Mouse (Mus musculus): ENCODE measurements at regions not wholly inside any gene's neighbourhood (a gene's known extent, or its start where the extent isn't known, plus 50 kb on each side); places are given as distances from the start of the nearest gene placed in this dataset.

DNA sequence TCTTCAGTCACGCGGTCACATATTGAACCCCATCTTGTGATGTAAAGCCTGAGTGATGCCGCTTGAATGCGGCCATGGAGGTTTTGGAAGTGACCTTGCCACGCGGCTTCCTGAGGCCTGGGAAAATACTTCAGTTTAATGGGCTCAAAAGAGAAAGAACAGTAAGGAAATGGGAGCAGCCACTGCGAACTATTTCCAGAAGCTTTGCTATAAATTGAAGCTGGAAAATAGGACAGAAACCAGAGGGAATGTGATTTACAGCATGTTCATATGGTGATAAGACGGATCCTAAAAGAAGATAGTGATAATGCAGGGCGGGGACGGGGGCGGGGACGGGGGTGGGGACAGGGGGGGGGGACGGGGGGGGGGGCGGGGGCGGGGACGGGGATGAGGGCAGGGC, 52.7 kb upstream of the Trpc4 start:
- no peak for DNase-seq (ENCODE audit: low read depth)

DNA sequence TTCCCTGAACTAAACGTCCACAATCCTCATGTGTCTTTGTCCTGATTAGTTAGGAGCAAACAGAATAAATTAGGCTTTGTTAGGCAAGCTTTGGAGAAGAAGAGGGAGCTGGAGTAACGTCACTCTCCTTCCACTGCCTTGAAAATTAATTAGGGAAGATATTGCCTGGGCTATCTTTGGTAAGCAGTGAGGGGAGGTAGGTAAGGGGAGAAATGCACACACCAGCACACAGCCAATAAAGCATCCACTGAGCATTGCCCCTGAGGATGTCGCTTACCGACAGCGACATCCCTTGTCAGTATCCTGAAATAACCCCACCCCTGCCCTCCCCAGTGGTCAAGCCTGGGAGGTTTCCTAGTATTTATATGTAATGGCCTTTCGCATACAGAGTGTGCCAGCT, 72.2 kb upstream of the Trpc4 start:
- no peak for DNase-seq (ENCODE audit: low read depth)

DNA sequence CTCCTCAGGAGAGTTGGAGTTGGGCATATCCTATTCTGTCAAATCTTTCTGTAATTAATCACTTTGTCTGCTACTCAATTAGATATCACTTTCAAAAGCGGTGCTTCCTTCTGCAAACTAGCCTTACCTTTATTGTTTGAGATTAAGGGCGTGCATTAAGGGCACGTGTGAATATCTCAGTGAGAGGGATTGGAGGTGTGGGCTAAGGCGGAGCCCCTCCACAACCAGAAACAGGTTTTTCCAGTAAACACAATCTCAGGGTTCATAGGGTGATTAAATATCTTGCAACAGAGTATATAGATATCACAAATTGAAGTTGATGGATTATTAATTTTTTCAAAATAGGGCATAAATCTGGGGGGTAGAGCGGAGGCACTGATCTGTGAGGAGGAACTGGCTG, 79.4 kb upstream of the Trpc4 start:
- DNase-seq (ENCODE audit: low read depth): no peak

DNA sequence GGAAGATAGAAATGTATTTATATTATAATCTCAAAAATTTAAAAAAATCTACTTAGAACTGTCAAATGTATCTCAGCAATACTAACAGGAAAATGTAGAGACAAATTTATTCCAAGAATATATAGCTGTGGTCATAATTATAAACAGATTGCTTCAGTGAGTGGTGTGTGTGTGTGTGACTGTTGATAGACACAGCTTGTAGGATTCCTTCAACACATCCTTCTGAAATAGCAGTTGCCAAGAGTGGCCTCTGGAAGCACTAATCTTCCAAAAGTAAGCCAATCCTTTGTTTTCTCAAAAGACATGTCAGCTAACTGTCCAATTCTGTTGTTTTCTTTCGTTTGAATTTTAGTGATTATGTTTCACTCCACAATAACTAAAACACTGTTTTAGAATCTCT, 95.2 kb upstream of the Trpc4 start:
- DNase-seq (ENCODE audit: low read depth): no peak

DNA sequence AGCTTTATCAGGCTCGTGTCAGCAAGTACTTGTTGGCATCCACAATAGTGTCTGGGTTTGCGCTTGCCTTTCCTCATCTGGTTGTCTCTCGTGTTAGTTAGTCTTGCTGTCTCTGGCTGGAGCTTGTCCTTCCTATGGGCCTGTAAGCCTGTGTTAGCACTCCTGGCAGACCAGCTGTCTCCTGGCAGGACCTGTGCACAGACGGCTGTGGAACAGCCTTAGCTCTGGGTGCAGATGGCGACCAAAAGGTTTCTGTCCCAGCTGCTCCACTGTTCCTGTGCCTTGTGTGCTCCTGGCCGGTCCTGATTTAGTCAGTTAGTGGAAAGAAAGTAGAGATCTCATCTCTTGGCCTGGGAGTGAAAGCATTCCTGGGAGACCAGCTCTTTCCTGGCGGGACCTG, 101.5 kb upstream of the Trpc4 start:
- DNase-seq (ENCODE audit: low read depth): no peak

DNA sequence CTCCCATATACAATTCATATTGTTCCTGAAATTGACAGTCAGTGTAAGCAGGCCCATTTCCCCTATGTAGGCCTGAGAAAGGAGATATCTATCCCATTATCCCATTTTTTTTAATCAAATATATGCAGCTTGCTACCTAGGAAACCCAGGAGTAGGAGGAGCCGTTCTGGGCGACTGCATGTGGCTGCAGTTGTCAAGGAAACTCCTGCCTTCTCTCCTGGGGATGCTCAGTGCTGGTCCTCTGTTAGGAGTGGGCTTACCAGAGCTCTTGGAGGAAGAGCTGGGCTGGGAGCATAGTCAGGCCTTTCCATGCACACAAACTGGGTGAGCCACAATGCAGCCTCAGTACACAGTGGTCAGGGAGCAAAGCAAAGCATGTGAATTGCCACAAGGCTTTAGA, 106.5 kb upstream of the Trpc4 start:
- DNase-seq (ENCODE audit: low read depth): no peak

DNA sequence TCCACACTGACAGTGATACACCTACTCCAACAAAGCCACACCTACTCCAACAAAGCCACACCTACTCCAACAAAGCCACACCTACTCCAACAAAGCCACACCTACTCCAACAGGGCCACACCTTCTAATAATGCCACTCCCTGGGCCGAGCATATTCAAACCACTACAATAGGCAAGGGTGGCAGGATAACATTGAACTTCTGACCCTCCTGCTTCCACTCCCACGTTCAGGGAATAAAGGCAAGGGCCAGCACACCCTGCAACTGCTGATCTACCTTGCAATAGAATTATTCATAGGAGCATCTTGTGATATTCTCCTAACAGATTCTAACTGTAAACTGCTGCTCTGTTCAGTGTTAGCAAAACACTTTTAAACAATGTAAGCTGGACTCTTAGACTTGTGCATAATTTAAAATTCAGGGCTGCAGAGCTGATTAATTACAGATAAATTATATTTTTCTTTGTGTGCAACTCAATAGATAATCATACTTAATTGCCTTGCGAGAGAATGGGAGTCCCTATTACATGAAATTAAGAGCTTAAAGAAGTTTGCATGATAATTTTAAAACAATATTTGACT, 107.7 kb upstream of the Trpc4 start:
- DNase-seq (ENCODE audit: low read depth): no peak

DNA sequence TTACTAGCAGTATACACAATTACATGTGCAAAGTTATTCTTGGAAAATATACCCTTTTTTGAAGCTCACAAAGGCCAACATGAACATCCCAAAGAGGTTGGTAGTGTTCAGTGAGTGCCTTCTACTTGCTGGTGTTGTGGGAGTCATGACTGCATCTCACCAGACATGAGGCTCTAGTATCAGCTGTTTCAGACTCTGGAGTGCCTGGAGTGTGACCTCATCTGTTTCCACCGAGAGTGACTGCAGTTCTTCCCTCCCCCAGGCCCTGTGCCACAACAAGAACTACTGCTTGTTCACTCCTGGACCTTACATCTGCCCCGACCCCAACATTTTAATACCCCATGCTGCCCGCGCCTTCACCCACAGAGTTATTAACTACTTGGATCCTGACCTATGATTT, 128.5 kb upstream of the Trpc4 start:
- DNase-seq (ENCODE audit: low read depth): no peak

DNA sequence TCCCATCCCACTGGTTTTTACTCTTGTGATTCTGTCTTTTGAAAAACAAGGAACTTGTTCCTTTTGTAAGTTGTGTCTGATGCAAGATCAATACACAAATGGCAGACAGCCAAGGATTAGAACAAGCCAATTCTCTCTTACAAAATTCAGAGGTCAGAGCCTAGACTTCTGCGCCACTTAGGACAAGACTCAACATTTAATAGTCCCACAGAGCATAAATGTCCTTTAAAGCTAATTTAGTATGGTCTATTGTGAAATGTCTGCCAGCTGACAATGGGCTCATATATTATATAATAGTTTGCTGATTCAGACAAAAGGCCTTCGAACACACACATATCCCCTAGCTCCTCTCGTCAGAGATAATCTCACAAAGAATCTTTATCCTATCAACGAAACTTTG, 135.6 kb upstream of the Trpc4 start:
- peak; percentile 51 for DNase-seq (ENCODE audit: low read depth)

DNA sequence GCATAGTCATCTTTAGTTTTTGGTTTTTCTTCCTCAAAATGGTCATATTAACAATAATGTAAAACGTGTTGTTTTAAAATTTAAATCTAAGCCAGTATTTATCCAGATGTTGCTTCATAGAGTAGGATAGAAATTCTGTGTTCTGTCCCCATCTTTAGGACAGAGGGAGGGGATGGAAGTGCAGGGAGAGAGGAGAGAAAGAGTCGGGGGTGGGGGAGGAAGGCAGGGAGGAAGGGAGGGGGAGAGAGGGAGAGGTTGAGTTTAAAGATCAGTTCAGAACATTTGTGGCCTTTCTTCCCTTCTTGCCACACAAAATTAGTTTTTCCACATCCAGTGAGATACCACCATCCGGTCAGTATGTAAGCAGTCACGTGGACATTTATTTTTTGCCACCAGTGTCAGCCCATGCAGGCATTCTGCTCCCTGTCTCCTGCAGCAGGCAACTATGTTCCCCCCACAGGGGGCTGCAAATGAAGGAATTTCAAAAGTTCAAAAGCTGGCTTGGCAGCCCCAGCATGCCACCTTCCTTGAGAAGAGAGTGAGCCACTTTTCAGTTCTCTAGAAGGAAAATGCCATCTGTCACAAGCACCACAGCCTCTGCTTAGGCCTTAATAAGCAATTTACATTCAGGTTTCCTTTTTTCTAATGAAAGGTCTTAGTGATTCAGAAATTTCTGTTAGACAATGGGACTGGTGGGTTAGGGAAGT, 137.7 kb upstream of the Trpc4 start:
- DNase-seq (ENCODE audit: low read depth): no peak

DNA sequence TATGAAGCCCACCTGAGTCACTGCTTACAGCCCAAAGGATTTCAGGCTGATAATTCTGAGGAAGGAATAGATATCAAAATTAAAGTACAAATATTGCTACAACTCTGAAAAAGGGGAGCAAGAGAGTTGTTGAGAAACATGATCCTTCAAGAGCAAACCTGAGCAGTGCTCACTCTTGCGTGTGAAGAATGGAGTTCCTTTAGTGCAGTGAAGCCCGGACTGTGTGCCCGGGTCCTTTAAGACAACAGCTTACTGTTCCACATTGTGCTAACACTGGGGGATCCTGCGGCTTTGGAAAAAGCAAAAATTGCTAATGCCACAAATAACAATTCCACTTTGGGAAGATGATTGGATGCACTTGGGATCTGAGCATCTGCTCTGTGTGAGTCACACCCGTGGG, 139.0 kb upstream of the Trpc4 start:
- DNase-seq (ENCODE audit: low read depth): no peak

DNA sequence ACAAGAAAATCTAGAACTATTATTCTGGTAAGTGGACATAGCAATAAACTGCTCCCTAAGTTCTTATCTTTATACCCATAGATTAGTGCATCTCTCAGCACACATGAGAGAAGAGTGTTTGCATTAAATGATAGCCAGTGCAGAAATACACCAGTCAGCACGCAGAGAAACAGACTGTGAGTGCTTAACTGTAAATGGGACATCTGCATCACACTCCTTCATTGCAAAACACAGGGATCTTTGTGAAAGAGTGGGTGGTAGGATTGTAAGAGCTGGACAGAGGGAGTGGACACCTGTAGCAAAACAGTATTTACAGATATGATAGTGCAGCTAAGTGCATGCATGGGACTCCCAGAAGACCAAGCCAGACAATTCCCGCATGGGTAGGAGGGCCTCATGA, 144.8 kb upstream of the Trpc4 start:
- no peak for DNase-seq (ENCODE audit: low read depth)

DNA sequence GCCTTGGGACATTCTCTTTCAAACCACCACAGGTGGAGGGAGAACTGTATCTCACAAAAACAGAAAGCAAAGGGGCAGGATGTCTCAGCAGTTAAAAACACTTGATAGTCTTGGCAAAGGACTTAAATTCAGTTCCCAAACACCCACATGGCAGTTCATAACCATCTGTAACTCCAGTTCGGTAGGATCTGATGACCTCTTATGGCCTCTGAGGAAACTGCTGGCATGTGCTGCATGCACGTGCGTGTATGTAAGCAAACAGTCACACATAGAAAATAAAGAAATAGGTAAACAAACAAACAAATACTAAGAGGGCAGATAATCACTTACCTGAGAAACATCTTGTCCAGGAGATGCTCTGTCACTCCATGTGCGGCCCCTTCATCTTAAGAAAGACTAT, 129.4 kb upstream of the Ufm1 start:
- DNase-seq (ENCODE audit: low read depth): no peak

DNA sequence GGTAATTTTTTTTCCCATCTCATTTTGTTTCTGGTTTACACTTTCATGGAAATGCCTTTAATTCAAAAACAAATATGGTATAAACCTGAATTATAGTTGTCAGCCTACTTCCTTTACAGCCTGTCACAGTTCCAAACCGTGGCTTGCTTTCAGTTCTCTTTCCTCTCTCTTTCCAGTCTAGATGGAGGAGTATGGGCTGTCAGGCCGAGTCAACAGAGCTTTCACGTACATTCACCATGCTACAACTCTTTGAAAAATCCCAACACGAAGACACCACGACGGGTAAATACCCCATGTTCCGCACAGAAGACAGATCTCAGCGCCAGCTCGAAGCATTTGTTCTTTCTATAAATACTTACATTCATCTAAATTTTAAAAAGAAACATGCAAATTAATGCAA, 125.2 kb upstream of the Ufm1 start:
- DNase-seq (ENCODE audit: low read depth): no peak

DNA sequence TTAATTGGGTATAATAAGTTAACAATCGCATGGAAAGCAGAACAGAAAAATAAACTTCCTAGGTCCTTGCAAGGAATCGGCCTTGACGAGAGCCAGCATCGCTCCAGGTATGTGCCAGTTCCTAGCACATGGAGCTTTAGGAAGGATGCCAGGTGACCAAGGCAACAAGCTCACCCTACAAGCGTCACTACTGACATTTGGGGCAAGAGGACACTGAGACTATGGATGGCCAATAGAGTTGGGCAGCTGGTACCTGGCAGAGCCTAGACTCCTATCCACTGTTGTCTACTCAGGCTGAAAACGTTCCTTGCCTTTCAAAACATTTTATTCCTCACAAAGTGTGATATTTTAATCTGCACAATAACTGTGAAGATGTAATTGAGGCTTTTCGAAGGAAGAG, 124.6 kb upstream of the Ufm1 start:
- DNase-seq (ENCODE audit: low read depth): no peak

DNA sequence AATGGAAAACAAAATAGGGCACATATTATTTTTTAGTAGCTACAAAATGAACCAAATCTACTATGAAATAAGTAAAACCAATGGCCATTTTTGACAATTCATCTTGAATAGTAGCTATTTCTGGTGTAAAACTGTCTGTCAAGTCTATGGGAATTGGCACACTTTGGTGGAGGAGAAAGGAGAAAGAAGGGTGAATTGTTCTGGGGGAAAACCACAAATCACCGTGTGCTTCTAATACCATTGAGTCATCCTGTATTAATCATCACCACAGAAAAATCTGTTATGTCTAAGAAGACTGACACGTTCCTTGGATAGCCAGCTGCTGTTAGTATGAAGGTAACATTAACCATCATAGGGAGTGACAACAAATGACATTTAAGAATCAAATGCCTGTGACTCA, 123.7 kb upstream of the Ufm1 start:
- DNase-seq (ENCODE audit: low read depth): no peak

DNA sequence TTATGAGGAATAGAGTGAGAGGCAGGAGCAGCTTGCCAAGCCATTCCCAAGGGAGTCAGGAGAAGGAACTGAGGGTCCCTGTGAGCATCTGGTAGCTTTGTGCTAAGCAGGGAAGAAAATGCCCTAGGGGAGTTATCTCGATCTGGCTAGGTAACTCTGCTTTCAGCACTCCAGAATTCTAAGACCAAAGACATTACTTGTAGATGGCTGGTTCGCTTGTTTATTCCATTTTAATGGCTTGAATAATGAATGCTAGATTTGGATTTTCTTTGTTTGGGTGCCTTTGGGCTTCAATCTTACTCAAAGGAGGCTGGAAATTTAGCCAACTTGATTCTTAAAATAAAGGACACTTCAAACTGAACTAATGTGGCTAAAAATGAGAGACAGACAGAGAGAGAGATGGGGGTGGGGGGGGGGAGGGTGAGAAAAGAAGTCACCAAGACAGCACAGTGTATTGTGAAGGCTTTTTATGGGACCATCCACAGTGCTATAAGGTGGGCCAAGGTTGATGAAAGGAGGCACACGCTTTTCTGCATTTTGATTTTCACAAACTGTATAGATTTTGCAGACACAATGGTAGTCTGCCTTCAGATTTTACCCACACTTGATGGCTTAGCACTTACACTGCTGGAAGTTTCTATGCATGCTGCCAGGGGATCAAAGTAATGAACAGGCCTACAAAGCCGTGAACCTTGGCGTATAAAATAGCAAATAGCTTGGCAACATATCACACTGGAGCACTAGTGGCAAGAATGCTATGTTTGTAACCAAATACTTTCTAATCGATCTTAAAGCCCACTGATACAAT, 121.3 kb upstream of the Ufm1 start:
- DNase-seq (ENCODE audit: low read depth): no peak

DNA sequence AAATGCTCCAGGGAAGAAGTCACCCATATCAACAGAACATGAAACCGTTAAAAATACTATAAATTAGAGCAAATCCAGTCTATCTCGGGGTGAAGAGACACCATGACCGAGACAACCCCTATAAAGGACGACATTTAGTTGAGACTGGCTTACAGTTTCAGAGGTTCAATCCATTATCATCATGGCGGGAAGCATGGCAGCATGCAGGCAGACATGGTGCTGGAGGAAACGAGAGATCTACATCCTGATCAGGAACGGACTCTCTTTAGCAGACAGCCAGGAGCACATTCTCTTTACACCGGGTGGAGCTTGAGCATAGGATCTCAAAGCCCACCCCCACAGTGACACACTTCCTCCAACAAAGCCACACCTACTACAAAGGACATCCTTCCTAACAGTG, 118.7 kb upstream of the Ufm1 start:
- DNase-seq (ENCODE audit: low read depth): no peak

DNA sequence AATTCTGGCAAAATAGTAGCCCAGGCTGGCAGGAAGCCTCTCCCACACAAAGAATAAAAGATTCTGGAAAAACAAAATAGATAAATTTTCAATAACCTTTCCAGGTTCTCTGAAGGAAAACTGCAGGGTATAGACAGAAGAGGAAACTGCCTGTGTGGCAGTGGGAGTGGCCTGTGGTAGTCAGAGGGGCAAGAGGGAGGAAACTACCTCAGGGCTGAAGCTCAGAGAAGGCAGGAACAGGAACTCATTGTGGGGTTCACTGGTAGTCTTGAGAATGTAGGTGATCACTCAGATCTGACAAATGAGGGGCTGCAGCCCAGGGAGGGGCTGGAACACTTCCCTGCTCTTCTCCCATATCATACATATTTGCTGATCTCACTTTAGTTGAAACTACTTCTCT, 118.0 kb upstream of the Ufm1 start:
- no peak for DNase-seq (ENCODE audit: low read depth)

DNA sequence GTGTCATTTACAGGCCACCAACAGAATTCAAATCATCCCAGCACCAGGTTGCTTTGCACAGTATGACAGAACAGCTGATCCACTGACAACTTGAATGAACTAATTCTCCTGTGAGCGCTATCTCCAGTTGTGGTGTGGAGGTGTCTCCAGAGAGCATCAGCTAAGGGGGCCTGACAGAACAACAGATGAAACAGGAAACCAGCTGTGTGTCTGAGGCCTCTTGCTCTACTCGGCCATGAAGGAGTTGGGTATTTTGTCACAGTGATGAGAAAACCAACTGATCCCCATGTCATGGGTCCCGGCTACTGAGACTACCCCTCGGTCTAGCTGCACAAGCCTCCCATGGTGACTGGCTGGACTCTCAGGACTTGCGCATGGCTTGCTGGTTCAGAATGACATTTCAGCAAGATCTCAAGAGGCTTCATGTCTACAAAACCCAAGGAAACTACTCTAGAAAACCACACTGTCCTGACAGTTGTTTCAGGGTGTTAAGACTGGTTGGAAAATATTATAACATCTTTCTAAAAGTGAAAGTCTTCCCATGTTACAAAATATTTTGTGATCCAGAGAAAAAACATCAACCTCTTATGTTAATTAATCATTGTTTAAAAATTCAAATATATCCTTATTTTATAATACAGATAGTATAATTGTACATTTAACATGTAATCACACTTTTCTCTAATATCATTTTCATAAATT, 113.9 kb upstream of the Ufm1 start:
- DNase-seq (ENCODE audit: low read depth): no peak

DNA sequence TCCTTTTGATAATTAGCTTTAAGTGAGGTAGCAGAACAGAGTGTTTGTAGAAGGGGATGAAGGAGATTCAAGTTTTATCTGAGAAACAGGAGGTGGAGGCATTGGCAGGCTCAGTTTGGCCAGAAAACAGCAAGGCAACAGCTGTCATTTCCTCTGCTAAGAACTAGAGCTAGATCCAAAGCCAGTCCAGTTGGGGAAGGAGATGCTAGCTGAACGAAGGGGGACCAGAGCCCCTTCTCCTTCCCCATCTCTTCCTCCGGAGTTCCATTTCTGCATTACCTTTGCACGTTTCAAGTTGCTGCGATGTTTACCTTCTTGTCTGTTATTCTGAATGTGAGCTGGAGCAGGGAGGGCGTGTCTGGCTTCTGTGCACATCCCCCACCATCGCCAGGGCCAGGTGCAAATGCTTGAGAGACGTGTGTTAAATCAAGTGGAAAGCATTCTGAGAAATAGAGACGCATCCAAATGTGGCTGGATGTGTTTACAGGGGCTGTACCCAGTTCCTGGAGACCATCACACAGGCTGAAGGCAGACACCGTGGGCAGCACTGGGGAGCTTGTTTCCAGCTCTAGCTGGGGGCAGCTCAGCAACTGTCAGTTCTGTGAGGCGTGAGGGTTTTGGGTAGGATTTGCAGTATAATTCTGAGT, 111.4 kb upstream of the Ufm1 start:
- no peak for DNase-seq (ENCODE audit: low read depth)

DNA sequence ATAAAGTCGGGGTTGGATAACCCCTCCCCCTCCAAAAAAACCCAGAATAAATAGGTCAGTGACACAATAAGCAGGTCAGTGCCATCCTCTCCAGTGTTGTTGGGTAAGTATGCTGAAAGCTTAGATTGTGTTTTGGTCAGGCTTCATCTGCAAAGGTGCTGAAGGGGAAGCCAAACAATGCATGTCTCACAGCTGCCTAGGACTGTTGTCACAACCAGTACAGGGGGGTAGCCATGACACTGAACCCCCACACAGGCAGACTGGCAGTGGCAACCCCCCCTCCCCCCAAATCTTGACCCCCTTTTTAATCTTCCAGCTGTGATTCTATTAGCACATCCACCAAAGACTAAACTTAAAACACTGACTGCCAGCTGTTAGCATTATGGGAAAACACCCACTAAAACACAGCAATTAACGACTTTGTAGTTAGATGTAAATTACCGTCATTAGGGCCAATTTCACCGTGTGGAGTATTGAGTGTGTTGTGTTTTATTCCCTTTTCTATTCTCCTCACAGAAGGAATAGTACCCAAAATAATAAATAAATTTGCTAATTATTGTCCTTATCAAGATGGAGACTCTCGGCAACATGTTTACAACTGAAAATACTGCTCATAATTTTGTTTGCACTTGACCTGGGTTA, 105.5 kb upstream of the Ufm1 start:
- no peak for DNase-seq (ENCODE audit: low read depth)

Measured in gonadal fat pad, adult 2 months (tissue).